Mouse (Mus musculus) urinary bladder, adult 2 months (tissue): ENCODE data around the gene Kcnh2. TPM values are rescaled to one million over a fixed set of nuclear protein-coding genes. Genes with fewer than 3 reads are reported as not detected.

ENCODE experiments used
- DNase-seq: peaks from one replicate; pipeline ENCODE4 v3.0.0; 2022; ENCODE audit warnings: low spot score
- polyA plus RNA-seq: library from polyadenylated mRNA; depleted of rRNA; stranded (reverse); fragments of >200 nt; gene quantifications from 2 replicates; pipeline ENCODE4 v1.2.3, GENCODE M21; 2012; rRNA removed

Kcnh2 gene
- polyA plus RNA-seq, 1 experiment: 56.0 TPM

DNA sequence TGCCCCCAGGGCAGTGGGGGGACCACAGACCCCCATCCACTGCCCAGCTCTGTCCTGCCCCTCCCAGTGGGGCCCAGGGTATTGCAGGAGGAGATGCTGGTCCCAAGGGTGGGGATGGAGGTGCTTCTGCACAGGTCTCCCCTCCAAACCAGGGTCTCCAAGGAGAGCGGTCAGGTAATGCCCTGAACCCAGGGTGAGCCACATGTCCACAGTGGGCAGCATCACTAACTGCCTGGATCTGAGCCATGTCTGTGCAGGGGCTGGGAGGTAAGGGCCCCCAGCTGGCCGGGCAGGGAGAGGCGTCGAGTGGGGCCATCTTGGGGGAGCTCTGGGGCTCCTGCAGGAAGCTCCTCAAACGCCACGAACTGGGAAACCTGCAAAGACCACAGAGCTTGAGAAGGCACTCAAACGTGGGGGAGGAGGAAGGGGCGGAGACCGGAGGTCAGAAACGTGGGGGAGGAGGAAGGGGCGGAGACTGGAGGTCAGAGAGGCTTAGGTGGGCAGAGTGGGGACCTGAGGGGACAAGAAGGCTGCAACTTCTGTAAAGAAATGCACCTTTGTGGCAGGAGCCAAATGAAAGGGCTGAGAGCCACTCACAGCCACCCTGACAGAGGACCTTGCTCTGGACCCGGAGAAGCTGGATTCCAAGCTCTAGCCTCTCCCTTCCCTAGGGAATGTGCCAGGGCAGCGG is 31.5 kb downstream of the Kcnh2 start:
- DNase-seq: no peak

DNA sequence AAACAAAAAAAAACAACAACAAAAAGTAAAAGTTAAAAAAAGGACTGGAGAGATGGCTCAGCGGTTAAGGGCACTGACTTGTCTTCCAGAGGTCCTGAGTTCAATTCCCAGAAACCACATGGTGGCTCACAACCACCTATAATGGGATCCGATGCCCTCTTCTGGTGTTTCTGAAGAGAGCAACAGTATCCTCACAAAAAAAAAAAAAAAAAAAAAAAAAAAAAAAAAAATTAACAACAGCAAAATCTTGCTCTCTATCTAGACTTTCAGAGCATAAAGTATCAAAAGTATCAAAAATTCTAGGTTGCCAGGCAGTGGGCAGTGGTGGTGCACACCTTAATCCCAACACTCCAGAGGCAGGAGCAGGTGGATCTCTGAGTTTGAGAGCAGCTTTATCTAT is 42.2 kb downstream of the Kcnh2 start:
- DNase-seq: no peak

DNA sequence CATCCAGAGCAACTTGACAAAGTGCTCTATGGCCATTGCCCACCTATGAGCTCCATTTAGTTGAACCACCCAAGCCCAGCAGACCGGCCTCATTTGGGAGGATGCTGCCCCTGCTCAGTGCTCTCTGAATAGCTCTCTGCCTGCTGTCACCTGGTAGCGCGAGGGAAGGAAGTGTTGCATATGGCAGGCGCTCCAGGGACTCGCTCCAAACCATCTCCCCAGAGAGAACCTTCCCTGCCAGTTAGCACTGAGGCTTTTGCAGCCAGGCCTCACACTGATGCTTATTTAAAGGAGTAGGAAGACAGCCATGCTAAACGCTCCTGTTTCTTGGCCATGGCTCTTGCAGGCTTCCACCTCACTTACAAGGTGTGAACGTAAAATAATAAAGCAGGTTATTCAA is 42.8 kb downstream of the Kcnh2 start:
- no peak for DNase-seq

DNA sequence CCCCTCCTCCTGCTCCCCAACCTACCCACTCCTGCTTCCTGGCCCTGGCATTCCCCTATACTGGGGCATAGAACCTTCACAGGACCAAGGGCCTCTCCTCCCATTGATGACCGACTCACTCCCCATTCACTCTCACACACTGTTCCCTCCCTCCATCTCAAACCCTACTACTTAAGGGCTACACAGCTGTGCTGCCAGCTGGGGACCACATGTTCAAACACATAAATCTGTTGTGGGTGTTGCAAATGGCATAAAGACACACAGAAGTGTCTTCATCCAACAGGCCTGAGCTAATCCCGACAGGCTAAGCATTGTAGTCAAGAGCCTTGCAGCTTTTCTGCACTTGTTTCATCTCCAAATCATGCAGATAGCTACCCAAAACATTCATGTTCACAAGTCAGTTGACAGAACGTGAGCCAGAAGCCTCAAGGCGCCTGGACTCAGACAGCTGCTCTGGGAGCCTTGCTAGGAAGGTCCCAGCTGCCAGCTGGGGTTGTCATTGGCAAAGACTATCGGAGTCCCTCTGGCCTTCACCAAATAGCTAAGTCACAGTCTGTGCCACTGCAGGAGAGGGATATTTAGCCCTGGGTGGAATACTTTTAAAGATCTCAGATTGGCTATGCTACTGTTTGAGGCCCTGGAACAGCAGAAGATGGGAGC is 44.2 kb downstream of the Kcnh2 start:
- no peak for DNase-seq

DNA sequence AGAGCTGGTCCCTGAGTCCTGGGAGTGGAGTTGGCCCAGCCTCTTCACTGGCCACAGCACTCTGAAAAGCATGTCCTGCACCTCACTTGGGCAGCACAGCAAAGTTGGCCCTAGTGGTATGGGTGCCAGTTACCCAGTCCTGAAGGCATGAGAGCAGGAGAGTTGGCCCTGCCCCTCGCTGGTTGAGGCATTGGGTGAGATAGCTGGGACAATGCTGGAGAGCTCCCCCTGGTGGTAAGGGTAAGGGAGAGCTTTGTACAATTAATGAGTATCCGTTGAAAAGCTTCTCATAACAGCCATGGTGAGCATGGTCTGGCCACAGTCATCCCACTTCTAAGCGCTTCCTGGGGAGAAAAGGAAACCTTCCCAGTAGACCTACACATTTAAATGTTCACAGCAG is 48.2 kb downstream of the Kcnh2 start:
- DNase-seq: no peak

DNA sequence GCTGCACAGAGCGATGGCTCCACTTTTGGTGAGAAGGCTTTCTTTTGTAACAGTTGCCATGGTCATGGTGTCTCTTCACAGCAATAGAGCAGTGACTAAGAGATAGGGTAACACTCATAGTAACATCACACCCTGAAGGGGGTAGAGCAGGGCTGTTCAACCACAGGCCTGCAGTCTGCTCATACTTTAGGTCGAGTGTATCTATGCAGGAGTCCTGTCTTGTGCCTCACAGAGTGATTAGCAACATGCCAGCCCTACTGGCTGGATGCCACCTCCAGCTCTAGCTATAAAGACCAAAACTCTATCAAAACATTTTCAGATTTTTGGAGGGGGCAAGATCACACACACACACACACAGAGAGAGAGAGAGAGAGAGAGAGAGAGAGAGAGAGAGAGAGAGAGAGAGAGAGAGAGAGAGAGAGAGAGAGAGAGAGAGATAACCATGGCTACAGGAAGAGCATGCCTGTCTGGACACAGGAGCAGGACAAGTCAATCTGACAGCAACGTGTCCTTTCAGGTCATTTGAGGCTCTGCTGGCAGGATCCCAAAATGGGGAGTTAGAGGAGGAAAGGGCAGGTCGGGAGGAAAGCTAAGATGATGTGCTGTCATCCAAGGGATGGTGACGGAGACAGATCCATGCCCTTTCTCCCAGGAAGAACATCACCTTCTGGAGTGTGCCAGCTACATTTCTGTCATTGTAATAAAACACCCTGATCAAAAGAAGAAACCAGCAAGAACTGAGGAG is 51.4 kb downstream of the Kcnh2 start:
- no peak for DNase-seq

DNA sequence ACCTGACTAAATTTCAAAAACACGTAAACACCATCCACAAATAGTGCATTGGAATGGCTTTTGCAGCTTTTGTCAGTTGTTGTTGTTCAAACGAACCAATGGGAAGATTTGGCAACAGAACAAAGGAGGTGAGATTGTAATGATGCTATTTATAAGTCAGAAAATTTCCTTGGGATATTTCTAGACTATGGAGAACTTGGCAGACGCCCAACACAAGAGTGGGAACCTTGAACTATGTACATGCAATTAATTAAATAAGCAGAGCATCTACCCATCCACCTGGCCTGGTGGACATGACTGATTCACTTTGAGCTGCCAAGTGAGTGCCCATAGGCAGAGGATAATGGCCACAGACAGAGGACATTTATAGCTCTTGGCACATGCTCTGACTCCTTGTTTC is 59.5 kb downstream of the Kcnh2 start:
- no peak for DNase-seq

DNA sequence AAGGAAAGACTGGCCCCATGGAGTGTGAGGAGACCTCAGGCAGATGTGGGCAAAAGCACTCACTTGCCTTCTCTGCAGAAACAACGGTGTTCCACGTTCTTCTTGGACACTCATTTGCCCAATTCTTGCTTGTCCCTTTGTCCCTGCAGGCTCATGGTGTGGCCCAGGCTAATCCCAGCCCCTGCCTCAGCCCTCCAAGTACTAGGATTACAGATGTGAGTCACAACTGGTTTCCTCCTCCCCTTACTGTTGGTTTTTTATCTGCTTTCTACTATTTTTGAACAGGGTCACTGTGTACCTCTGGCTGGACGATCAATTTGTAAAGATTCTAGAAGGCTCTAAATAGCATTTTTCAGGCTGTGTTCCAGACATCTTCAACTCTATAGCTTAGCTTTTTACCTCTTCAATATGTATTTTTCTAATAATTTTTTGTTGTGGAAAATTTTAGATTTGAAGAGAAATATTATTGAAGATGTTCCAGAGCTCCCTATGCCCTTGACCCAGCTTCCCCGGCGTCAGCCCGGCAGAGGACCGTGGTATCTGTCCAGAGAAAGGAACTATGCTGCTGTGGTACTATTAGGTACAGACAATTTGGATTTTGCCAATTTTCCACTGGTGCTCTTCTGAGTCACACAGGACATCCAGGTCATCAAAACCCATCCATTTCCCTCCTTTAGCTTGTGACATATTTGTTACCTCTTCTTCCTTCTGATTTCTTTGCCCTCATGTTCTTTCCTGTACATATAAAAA is 65.0 kb downstream of the Kcnh2 start:
- DNase-seq: no peak

DNA sequence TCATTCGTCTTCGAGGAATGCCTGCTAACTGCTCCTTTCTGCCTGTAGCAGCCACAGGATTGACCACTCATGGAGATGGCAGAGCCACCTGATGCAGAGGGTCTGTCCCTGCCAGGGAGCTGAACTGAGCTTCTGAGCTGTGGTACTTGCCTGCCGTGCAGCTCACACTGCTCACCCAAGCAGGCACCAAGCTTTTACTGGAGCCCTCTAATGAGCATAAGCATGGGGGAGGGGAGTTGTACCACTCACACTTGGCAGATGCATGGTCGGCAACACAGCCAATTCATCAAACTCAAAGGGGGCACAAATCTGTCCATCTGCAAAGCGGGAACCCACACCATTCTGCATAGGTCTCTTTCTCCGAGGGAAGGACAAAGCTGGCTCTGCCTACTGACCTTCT is 67.3 kb downstream of the Kcnh2 start:
- no peak for DNase-seq

DNA sequence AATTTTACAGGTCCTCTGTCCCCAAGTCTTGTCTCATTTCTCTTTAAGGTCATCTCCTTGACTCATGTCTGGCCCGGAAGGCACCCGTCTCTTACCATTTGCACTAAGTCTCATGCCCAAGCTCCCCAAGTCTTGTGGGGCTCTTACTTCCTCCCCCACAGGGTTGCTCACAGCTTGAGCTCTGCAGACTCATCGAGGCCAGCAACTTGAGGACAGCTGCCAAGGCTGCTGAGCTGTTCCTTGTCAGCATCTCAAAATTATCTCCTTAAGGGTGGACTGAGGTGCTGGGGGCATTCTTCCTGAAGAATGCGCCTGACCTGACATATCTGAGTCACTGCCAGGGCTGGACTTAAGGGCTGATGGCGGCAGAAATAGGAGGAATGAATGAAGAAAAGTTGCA is 68.2 kb downstream of the Kcnh2 start:
- no peak for DNase-seq

DNA sequence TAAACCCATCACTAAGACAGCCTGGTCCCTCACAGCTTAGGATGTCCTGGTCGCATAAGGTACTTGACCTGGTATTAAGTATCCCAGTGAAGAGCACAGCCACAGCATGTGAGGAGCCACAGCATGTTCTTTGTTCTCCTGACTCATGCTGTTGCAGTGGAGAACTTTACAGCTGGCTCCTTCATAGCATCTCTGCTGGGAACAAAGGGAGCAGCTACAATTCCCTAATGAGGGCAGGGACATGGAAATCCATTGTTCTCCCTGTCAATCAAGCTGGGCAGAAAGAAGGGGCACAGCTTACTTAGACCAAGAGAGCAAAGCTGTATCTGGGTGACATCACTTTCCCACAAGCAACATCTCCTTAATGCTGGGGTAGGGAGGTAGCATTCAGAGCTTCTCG is 70.9 kb downstream of the Kcnh2 start:
- DNase-seq: no peak

DNA sequence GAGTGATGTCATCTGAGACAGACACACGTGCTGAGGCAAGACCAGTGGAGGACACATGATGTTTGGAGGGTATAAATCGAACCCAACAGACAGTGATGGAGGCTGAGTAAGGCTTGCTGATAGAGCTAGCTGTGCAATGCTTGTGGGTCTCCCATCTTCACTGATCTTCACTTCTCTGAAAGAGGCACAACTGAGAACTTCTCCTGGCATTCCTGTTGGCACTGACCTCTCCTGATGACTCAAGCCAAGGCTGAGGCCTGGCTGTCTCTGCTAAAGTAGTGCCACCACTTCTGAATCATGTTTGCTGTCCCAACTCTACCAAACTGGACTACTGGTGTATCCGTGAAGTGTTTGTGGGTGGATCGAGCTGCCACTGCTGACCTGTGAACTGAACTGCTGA is 71.9 kb downstream of the Kcnh2 start:
- no peak for DNase-seq

DNA sequence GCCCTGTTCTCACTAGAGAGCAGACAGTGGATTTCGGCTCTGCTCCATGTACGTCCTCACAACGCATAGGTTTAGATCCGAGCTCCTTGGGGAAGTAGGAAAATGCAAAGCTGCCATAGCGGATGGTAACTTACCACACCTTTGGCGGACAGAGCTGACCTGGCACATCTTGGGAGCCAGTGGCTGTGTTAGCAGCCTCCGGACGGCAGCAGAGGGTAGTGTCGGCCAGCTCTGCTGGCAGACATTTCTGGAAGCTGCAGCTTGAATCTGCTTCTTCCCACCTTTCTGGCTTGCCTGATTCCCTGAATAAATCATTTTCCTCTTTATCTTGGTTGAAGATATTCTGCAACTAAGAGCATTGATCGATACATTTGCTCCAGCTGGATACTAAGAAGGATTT is 73.2 kb downstream of the Kcnh2 start:
- no peak for DNase-seq

DNA sequence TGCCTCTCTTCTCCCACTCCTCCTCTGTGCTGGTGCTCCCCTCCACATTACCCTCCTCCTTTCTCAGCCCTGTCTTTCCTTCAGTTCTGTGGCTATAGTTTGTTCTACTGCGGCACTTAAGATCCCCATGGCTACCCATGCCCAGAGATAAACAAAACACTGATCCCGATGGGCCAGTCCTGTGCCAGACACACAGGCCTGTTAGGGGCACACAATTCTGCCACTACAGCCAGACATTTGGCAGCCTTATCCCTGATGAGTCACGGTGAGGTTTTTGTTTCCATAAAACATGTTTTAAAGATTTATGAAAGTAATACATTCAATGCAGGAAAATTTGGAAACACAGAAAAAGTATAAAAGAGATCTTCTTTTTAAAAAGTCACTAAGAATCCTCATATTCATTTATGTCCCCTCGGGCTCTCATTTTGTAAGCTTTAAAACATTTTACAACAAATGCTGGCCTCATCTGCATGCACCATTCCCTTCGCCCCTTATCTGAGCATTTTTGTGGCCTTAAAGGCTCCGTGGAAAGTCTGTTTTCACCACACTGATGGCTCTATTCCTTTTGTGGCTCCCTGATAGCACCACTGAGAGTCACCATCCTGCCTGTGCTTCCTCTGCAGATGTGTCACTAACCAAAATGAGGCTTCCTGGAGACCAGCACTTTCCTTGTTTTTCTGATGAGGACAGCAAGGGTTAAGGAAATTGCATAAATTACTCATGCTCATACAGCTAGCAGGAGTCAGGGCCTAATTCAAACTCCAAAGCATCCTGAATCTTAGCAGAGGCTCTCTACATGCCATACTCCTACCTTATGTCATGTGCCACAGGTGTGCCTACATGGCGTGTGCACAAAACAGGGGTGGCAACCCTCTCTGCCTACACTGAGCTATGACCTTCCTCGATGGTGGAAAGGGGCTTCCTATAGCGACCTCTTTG is 77.5 kb downstream of the Kcnh2 start:
- no peak for DNase-seq

DNA sequence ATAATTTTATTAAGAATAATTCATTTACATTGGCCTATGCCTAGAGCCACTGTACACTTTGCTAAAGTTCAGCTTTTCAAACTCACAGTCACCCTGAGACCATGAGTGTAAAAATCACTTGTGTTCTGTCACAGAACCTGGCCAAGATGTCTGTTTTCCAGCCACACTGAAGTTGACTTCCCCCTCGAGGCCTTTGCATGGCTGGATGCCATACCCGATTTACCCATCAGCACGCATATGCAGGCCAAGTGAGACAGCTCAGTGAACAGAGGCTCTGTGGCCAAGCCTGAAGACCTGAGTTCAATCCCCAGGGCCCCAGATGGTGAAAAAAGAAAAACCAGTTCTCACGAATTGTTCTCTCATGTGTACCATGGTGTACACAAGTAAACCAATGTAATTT is 80.5 kb downstream of the Kcnh2 start:
- DNase-seq: no peak

Other genes with a start within 250 kb of the Kcnh2 start
- gene Nupl2, start 186.6 kb downstream of the Kcnh2 start, polyA plus RNA-seq: 8.3 and 8.7 TPM in 2 replicates
- 7.3 and 8.3 TPM in 2 replicates for gene Nos3, start 13.2 kb upstream of the Kcnh2 start, polyA plus RNA-seq
- 3.1 and 5.1 TPM in 2 replicates for gene Atg9b, start 40.5 kb upstream of the Kcnh2 start, polyA plus RNA-seq
- 24.8 and 28.8 TPM in 2 replicates for gene Abcb8, start 42.1 kb upstream of the Kcnh2 start, polyA plus RNA-seq
- 0.29 and 0.50 TPM in 2 replicates for gene Asic3, start 61.8 kb upstream of the Kcnh2 start, polyA plus RNA-seq
- gene Cdk5, start 71.9 kb upstream of the Kcnh2 start, polyA plus RNA-seq: 61.4 and 77.8 TPM in 2 replicates
- 61.6 and 63.0 TPM in 2 replicates for gene Slc4a2, start 72.2 kb upstream of the Kcnh2 start, polyA plus RNA-seq
- 134 and 154 TPM in 2 replicates for gene Fastk, start 93.7 kb upstream of the Kcnh2 start, polyA plus RNA-seq
- gene Tmub1, start 96.2 kb upstream of the Kcnh2 start, polyA plus RNA-seq: 24.5 TPM in 2 replicates
- gene Agap3, start 100.6 kb upstream of the Kcnh2 start, polyA plus RNA-seq: 55.8 and 73.8 TPM in 2 replicates
- gene Gbx1, start 175.6 kb upstream of the Kcnh2 start, polyA plus RNA-seq: 0.01 and 0.07 TPM in 2 replicates
- 0.45 and 0.72 TPM in 2 replicates for gene Asb10, start 189.4 kb upstream of the Kcnh2 start, polyA plus RNA-seq
- not detected in 2 replicates for gene 4931409K22Rik, start 205.2 kb upstream of the Kcnh2 start, polyA plus RNA-seq
- gene Abcf2, start 225.9 kb upstream of the Kcnh2 start, polyA plus RNA-seq: 44.5 and 50.0 TPM in 2 replicates
- 30.2 and 34.5 TPM in 2 replicates for gene Chpf2, start 235.1 kb upstream of the Kcnh2 start, polyA plus RNA-seq